Mouse (Mus musculus): ENCODE measurements around the gene Cdrt4. TPM values are rescaled to one million over a fixed set of nuclear protein-coding genes. Genes with fewer than 3 reads are reported as not detected.

Cdrt4 gene
- total RNA-seq, 2 experiments from 2014 or later = 0.59 TPM; not detected in 1

- DNase-seq = no peak
These were observed 7.5 kb upstream of the Cdrt4 start for GRCm38 (mm10) chr11:62943538-62943937.

- no peak for DNase-seq
These were observed 5.5 kb upstream of the Cdrt4 start for GRCm38 (mm10) chr11:62945514-62945913.

- DNase-seq = no peak
These were observed 1.4 kb upstream of the Cdrt4 start for GRCm38 (mm10) chr11:62949548-62949947.

GRCm38 (mm10) chr11:62954766-62955165 is 3.8 kb downstream of the Cdrt4 start:
- DNase-seq = no peak

- no peak for DNase-seq
These were observed 4.2 kb downstream of the Cdrt4 start for GRCm38 (mm10) chr11:62955186-62955585.

- no peak for DNase-seq
These were observed 4.8 kb downstream of the Cdrt4 start for GRCm38 (mm10) chr11:62955776-62956175.

- DNase-seq = no peak
These were observed 6.7 kb downstream of the Cdrt4 start for GRCm38 (mm10) chr11:62957626-62958180.

- no peak for DNase-seq
These were observed 12.3 kb downstream of the Cdrt4 start for GRCm38 (mm10) chr11:62963292-62963691.

- no peak for DNase-seq
These were observed 15.4 kb downstream of the Cdrt4 start for GRCm38 (mm10) chr11:62966424-62966764.

GRCm38 (mm10) chr11:62966765-62967633 is 16.0 kb downstream of the Cdrt4 start:
- peak; percentile 70 for DNase-seq

- no peak for DNase-seq
These were observed 26.2 kb downstream of the Cdrt4 start for GRCm38 (mm10) chr11:62977176-62977575.

GRCm38 (mm10) chr11:62978886-62979285 is 27.9 kb downstream of the Cdrt4 start:
- no peak for DNase-seq

- DNase-seq = no peak
These were observed 30.7 kb downstream of the Cdrt4 start for GRCm38 (mm10) chr11:62981729-62982128.

- no peak for DNase-seq
These were observed 32.8 kb downstream of the Cdrt4 start for GRCm38 (mm10) chr11:62983793-62984192.

- DNase-seq = no peak
These were observed 33.4 kb downstream of the Cdrt4 start for GRCm38 (mm10) chr11:62984365-62984764.

GRCm38 (mm10) chr11:62985075-62985474 is 34.1 kb downstream of the Cdrt4 start:
- DNase-seq = no peak

- DNase-seq = no peak
These were observed 35.6 kb downstream of the Cdrt4 start for GRCm38 (mm10) chr11:62986578-62986977.

GRCm38 (mm10) chr11:62990150-62990685 is 39.2 kb downstream of the Cdrt4 start:
- DNase-seq = no peak

- no peak for DNase-seq
These were observed 39.8 kb downstream of the Cdrt4 start for GRCm38 (mm10) chr11:62990811-62991210.

GRCm38 (mm10) chr11:62992545-62993242 is 41.7 kb downstream of the Cdrt4 start:
- no peak for DNase-seq

- DNase-seq = no peak
These were observed 44.2 kb downstream of the Cdrt4 start for GRCm38 (mm10) chr11:62995066-62995754.

- DNase-seq = no peak
These were observed 44.9 kb downstream of the Cdrt4 start for GRCm38 (mm10) chr11:62995755-62996521.
